Mouse (Mus musculus) neural tube, embryonic 13.5 days (tissue): ENCODE measurements around the gene Zswim1. TPM values are rescaled to one million over a fixed set of nuclear protein-coding genes. Genes with fewer than 3 reads are reported as not detected.

Experiments
- ATAC-seq: fragments of 200-750 bp; cut with Nextera tagmentation; 2 replicates; pipeline ENCODE4 v1.8.0; 2017; ENCODE audit warnings: low read depth, mild to moderate bottlenecking, moderate TSS enrichment, moderate library complexity
- H3K27ac ChIP-seq: fragments of 300-500 bp; sonication (generic); replicated peaks from 2 replicates; pipeline ENCODE4 v1.5.1; 2015; ENCODE audit warnings: moderate library complexity, mild to moderate bottlenecking, inconsistent platforms
- H3K27me3 ChIP-seq: fragments of 300-500 bp; sonication (generic); 2 replicates; pipeline ENCODE4 v1.6.1; 2015; ENCODE audit warnings: mild to moderate bottlenecking, inconsistent platforms
- H3K36me3 ChIP-seq: fragments of 300-500 bp; sonication (generic); 2 replicates; pipeline ENCODE4 v1.6.1; 2015; ENCODE audit warnings: mild to moderate bottlenecking, inconsistent platforms
- H3K4me1 ChIP-seq: fragments of 300-500 bp; sonication (generic); replicated peaks from 2 replicates; pipeline ENCODE4 v1.6.1; 2015; ENCODE audit warnings: inconsistent platforms
- H3K4me2 ChIP-seq: fragments of 300-500 bp; sonication (generic); 2 replicates; pipeline ENCODE4 v1.6.1; 2015; ENCODE audit warnings: inconsistent platforms, mild to moderate bottlenecking, moderate library complexity
- H3K4me3 ChIP-seq: fragments of 300-500 bp; sonication (generic); 2 replicates; pipeline ENCODE4 v1.5.1; 2015; ENCODE audit warnings: mild to moderate bottlenecking, inconsistent platforms
- H3K9ac ChIP-seq: fragments of 300-500 bp; sonication (generic); 2 replicates; pipeline ENCODE4 v1.6.1; 2015; ENCODE audit warnings: moderate library complexity, mild to moderate bottlenecking, inconsistent platforms
- H3K9me3 ChIP-seq: fragments of 300-500 bp; sonication (generic); 2 replicates; pipeline ENCODE4 v1.6.1; 2016; ENCODE audit warnings: inconsistent platforms
- WGBS: fragments of 180-500 bp; shearing (Covaris S2); methylation state at CpG from one replicate; pipeline ENCODE4 v1.1.7; 2015; 5-methylcytosine and 5-hydroxymethylcytosine counted together
- polyA plus RNA-seq: library from polyadenylated mRNA; unstranded; fragments of >200 nt; fragmentation: Nextera tagmentation; extraction: Ambion mirVana; gene quantifications from 2 replicates; pipeline ENCODE4 v1.2.1, GENCODE M21; 2015

Gene Zswim1
- polyA plus RNA-seq, 1 experiment from 2014 or later: 22.3 TPM

- Histone ChIP-seq H3K9ac (peak overlapping the region; percentile 82), H3K36me3 (peaks cover 5% of the 10 kb centered on the region; the same call in 1 of the 2 replicates), H3K4me2 (peak overlapping the region; percentile 91), H3K9me3 (no peaks in the 10 kb centered on the region), H3K4me1 (peaks cover 28% of the 10 kb centered on the region), H3K27me3 (no peaks in the 10 kb centered on the region), H3K27ac (peak overlapping the region; percentile 70; the same call in 1 of the 2 replicates), H3K4me3 (peak overlapping the region; percentile 67)
- no peak for ATAC-seq
- WGBS: 11% methylated on average over 7 of the region's 7 CpGs
Observed at GRCm38 (mm10) chr2:164784869-164785420, 37.5 kb upstream of the Zswim1 start.

GRCm38 (mm10) chr2:164785481-164786387 lies 36.8 kb upstream of the Zswim1 start, which contains the start of gene Snx21:
Gene Snx21, plus strand, starts transcription at chr2:164785823.
- Histone ChIP-seq H3K27me3 (no peaks in the 10 kb centered on the region), H3K4me3 (peak within 1 kb of the TSS; percentile 67), H3K9ac (peak within 1 kb of the TSS; percentile 82), H3K27ac (peak within 1 kb of the TSS; percentile 70), H3K9me3 (no peaks in the 10 kb centered on the region), H3K36me3 (peaks cover 12% of the 10 kb centered on the region), H3K4me2 (peak within 1 kb of the TSS; percentile 91), H3K4me1 (peaks cover 28% of the 10 kb centered on the region)
- under 1% methylated on average over 83 of the region's 89 CpGs for WGBS
- ATAC-seq: peak; percentile 91

GRCm38 (mm10) chr2:164786388-164786885 lies 36.0 kb upstream of the Zswim1 start:
- ATAC-seq: peak; percentile 46; the same call in 1 of the 2 replicates
- 8% methylated on average over 15 of the region's 15 CpGs for WGBS
- no peaks in the 10 kb centered on the region for H3K27me3 ChIP-seq

GRCm38 (mm10) chr2:164787032-164787431 lies 35.5 kb upstream of the Zswim1 start:
- no peaks in the 10 kb centered on the region for H3K9me3 ChIP-seq
- no peaks in the 10 kb centered on the region for H3K27me3 ChIP-seq
- peak overlapping the region; percentile 91 for H3K4me2 ChIP-seq
- no peak overlapping the region for H3K27ac ChIP-seq
- peak overlapping the region; percentile 45; the same call in 1 of the 2 replicates for H3K9ac ChIP-seq
- WGBS: 88% methylated on average over 3 of the region's 3 CpGs
- peaks cover 24% of the 10 kb centered on the region for H3K36me3 ChIP-seq
- no peak for ATAC-seq
- peak overlapping the region; percentile 67 for H3K4me3 ChIP-seq
- peaks cover 28% of the 10 kb centered on the region for H3K4me1 ChIP-seq

More at GRCm38 (mm10) chr2:164786388-164786885, 36.0 kb upstream of the Zswim1 start:
- H3K4me3 ChIP-seq: peak overlapping the region; percentile 67
- no peaks in the 10 kb centered on the region for H3K9me3 ChIP-seq
- H3K27ac ChIP-seq: peak overlapping the region; percentile 70
- peak overlapping the region; percentile 82 for H3K9ac ChIP-seq
- H3K36me3 ChIP-seq: peaks cover 18% of the 10 kb centered on the region
- peaks cover 28% of the 10 kb centered on the region for H3K4me1 ChIP-seq
- H3K4me2 ChIP-seq: peak overlapping the region; percentile 91

- no peak overlapping the region for H3K27ac ChIP-seq
- H3K4me3 ChIP-seq: no peak overlapping the region
- ATAC-seq: no peak
- H3K4me1 ChIP-seq: peaks cover 28% of the 10 kb centered on the region
- no peaks in the 10 kb centered on the region for H3K9me3 ChIP-seq
- no peaks in the 10 kb centered on the region for H3K27me3 ChIP-seq
- H3K4me2 ChIP-seq: 0 out of 2 replicates have a peak overlapping the region, but pooled peaks have one; percentile 91
- H3K36me3 ChIP-seq: peaks cover 31% of the 10 kb centered on the region
- 83% methylated on average over 10 of the region's 10 CpGs for WGBS
- no peak overlapping the region for H3K9ac ChIP-seq
Observed at GRCm38 (mm10) chr2:164787779-164788178, 34.7 kb upstream of the Zswim1 start.

- H3K9ac ChIP-seq: no peak overlapping the region
Observed at GRCm38 (mm10) chr2:164788411-164788810, 34.1 kb upstream of the Zswim1 start.

GRCm38 (mm10) chr2:164790451-164790850 lies 32.0 kb upstream of the Zswim1 start:
- no peaks in the 10 kb centered on the region for H3K27me3 ChIP-seq
- H3K4me3 ChIP-seq: no peak overlapping the region
- H3K4me1 ChIP-seq: peaks cover 19% of the 10 kb centered on the region
- 81% methylated on average over 4 of the region's 4 CpGs for WGBS
- no peak overlapping the region for H3K4me2 ChIP-seq
- H3K27ac ChIP-seq: no peak overlapping the region
- no peak overlapping the region for H3K9ac ChIP-seq
- H3K9me3 ChIP-seq: no peaks in the 10 kb centered on the region
- no peak for ATAC-seq
- H3K36me3 ChIP-seq: peaks cover 55% of the 10 kb centered on the region

More at GRCm38 (mm10) chr2:164788411-164788810, 34.1 kb upstream of the Zswim1 start:
- no peak for ATAC-seq
- 92% methylated on average over 4 of the region's 4 CpGs for WGBS
- no peaks in the 10 kb centered on the region for H3K27me3 ChIP-seq
- no peaks in the 10 kb centered on the region for H3K9me3 ChIP-seq
- H3K36me3 ChIP-seq: peaks cover 38% of the 10 kb centered on the region
- H3K4me1 ChIP-seq: peaks cover 28% of the 10 kb centered on the region
- H3K4me2 ChIP-seq: no peak overlapping the region
- no peak overlapping the region for H3K4me3 ChIP-seq
- H3K27ac ChIP-seq: no peak overlapping the region

GRCm38 (mm10) chr2:164791841-164792261 lies 30.6 kb upstream of the Zswim1 start:
- H3K27ac ChIP-seq: no peak overlapping the region

GRCm38 (mm10) chr2:164792400-164793190 lies 29.9 kb upstream of the Zswim1 start:
- no peak overlapping the region for H3K27ac ChIP-seq
- no peak for ATAC-seq
- H3K27me3 ChIP-seq: no peaks in the 10 kb centered on the region

More at GRCm38 (mm10) chr2:164791841-164792261, 30.6 kb upstream of the Zswim1 start:
- H3K36me3 ChIP-seq: peaks cover 69% of the 10 kb centered on the region
- no peak for ATAC-seq
- no peaks in the 10 kb centered on the region for H3K27me3 ChIP-seq
- H3K9me3 ChIP-seq: no peaks in the 10 kb centered on the region
- WGBS: 86% methylated on average over 18 of the region's 18 CpGs
- H3K4me2 ChIP-seq: no peak overlapping the region
- no peak overlapping the region for H3K4me3 ChIP-seq
- peaks cover 8% of the 10 kb centered on the region for H3K4me1 ChIP-seq
- H3K9ac ChIP-seq: peak overlapping the region; percentile 22; the same call in 1 of the 2 replicates

GRCm38 (mm10) chr2:164793236-164793635 lies 29.2 kb upstream of the Zswim1 start:
- H3K36me3 ChIP-seq: peaks cover 80% of the 10 kb centered on the region
- H3K27me3 ChIP-seq: no peaks in the 10 kb centered on the region
- no peak overlapping the region for H3K4me2 ChIP-seq
- no peak overlapping the region for H3K4me3 ChIP-seq
- ATAC-seq: no peak
- no peaks in the 10 kb centered on the region for H3K9me3 ChIP-seq
- H3K9ac ChIP-seq: no peak overlapping the region
- H3K27ac ChIP-seq: no peak overlapping the region
- WGBS: 83% methylated on average over 3 of the region's 3 CpGs
- no peaks in the 10 kb centered on the region for H3K4me1 ChIP-seq

More at GRCm38 (mm10) chr2:164792400-164793190, 29.9 kb upstream of the Zswim1 start:
- Histone ChIP-seq H3K4me1 (0 out of 2 replicates have a peak, but pooled peaks cover 3% of the 10 kb centered on the region), H3K4me2 (no peak overlapping the region), H3K9ac (peak overlapping the region; percentile 22; the same call in 1 of the 2 replicates), H3K9me3 (no peaks in the 10 kb centered on the region), H3K4me3 (no peak overlapping the region), H3K36me3 (peaks cover 74% of the 10 kb centered on the region)
- 97% methylated on average over 12 of the region's 12 CpGs for WGBS

GRCm38 (mm10) chr2:164793772-164794171 lies 28.7 kb upstream of the Zswim1 start:
- peaks cover 85% of the 10 kb centered on the region for H3K36me3 ChIP-seq
- no peak overlapping the region for H3K4me2 ChIP-seq
- H3K9ac ChIP-seq: no peak overlapping the region
- no peak overlapping the region for H3K4me3 ChIP-seq
- H3K27me3 ChIP-seq: no peaks in the 10 kb centered on the region
- WGBS: 90% methylated on average over 2 of the region's 2 CpGs
- H3K9me3 ChIP-seq: no peaks in the 10 kb centered on the region
- no peak overlapping the region for H3K27ac ChIP-seq
- no peaks in the 10 kb centered on the region for H3K4me1 ChIP-seq
- no peak for ATAC-seq
